Mouse (Mus musculus) CH12.LX (cell line): ENCODE measurements at regions not wholly inside any gene's neighbourhood (a gene's known extent, or its start where the extent isn't known, plus 50 kb on each side); places are given as distances from the start of the nearest gene placed in this dataset.
A peak's percentile ranks its signal among the peaks of the same experiment; 100 is the strongest.

Experiments
- DNase-seq: peaks from one replicate; pipeline ENCODE4 v3.0.0-alpha.2; 2013; ENCODE audit errors: extremely low read depth
- H3K27ac ChIP-seq: 2 replicates; pipeline ENCODE4 v1.5.1; 2012; ENCODE audit warnings: low read depth, mild to moderate bottlenecking, control low read depth, moderate library complexity; ENCODE audit not compliant: insufficient read depth
- H3K27me3 ChIP-seq: replicated peaks from 2 replicates; pipeline ENCODE3; 2012; ENCODE audit warnings: inconsistent platforms
- H3K36me3 ChIP-seq, 2 experiments: replicated peaks in 1 of 2; 2 replicates each; pipeline versions ENCODE3 to v1.6.1; 2012; ENCODE audit warnings: inconsistent platforms in 1 of 2, low read length in 1 of 2, mild to moderate bottlenecking in 1 of 2, mixed read lengths in 1 of 2, moderate library complexity in 1 of 2; ENCODE audit not compliant: control insufficient read depth in 1 of 2, insufficient read depth in 1 of 2
- H3K4me1 ChIP-seq, 2 experiments: 2 replicates each; pipeline ENCODE4 v1.6.1; 2012; ENCODE audit warnings: inconsistent platforms in 1 of 2, moderate library complexity in 1 of 2; ENCODE audit not compliant: insufficient read depth in 2 of 2, control insufficient read depth in 1 of 2
- H3K4me2 ChIP-seq: 2 replicates; pipeline ENCODE4 v1.6.1; 2012; ENCODE audit warnings: low read depth, mild to moderate bottlenecking, control low read depth; ENCODE audit not compliant: poor library complexity, insufficient read depth, severe bottlenecking
- H3K4me3 ChIP-seq, 3 experiments: fragments of 150-350 bp in 1 of 3; sonication (generic) in 1 of 3; replicated peaks in 1 of 3; 2 replicates each; pipeline versions ENCODE3 to v1.5.1; 2011 to 2012; ENCODE audit warnings: low read depth in 2 of 3, low read length in 2 of 3, mild to moderate bottlenecking in 2 of 3, moderate library complexity in 2 of 3, control low read depth in 1 of 3, improper control_type of control experiment in 1 of 3, inconsistent platforms in 1 of 3, mixed read lengths in 1 of 3; ENCODE audit not compliant: poor library complexity in 1 of 3
- H3K79me2 ChIP-seq: replicated peaks from 2 replicates; pipeline ENCODE4 v1.6.1; 2012; ENCODE audit warnings: mild to moderate bottlenecking, moderate library complexity; ENCODE audit not compliant: control insufficient read depth, poor library complexity, insufficient read depth, severe bottlenecking; ENCODE audit errors: extremely low read depth
- H3K9ac ChIP-seq: 2 replicates; pipeline ENCODE4 v1.6.1; 2012; ENCODE audit warnings: low read depth, mild to moderate bottlenecking, control low read depth, moderate library complexity; ENCODE audit not compliant: insufficient read depth
- H3K9me3 ChIP-seq: replicated peaks from 2 replicates; pipeline ENCODE3; 2012; ENCODE audit warnings: low read length, inconsistent platforms, mixed read lengths
- BHLHE40 ChIP-seq: IDR thresholded peaks from 2 replicates; pipeline ENCODE4 v1.6.1; 2011; ENCODE audit warnings: mild to moderate bottlenecking, low read depth, low read length, improper control_type of control experiment
- CHD1 ChIP-seq: IDR thresholded peaks from 2 replicates; pipeline ENCODE4 v1.6.1; 2012; ENCODE audit warnings: low read depth, low read length, improper control_type of control experiment, inconsistent platforms
- CHD2 ChIP-seq: IDR thresholded peaks from 2 replicates; pipeline ENCODE4 v1.6.1; 2011; ENCODE audit warnings: low read length, improper control_type of control experiment
- ELF1 ChIP-seq: IDR thresholded peaks from 2 replicates; pipeline ENCODE4 v1.6.1; 2014; ENCODE audit warnings: low read depth, mild to moderate bottlenecking, inconsistent platforms, low read length, improper control_type of control experiment
- EP300 ChIP-seq: IDR thresholded peaks from 2 replicates; pipeline ENCODE4 v1.6.1; 2011; ENCODE audit warnings: low read length, improper control_type of control experiment
- HCFC1 ChIP-seq: IDR thresholded peaks from 2 replicates; pipeline ENCODE4 v1.6.1; 2012; ENCODE audit warnings: low read depth, mild to moderate bottlenecking, inconsistent platforms, low read length, improper control_type of control experiment
- JUND ChIP-seq: conservative IDR thresholded peaks from 2 replicates; pipeline ENCODE4 v1.6.1; 2011; ENCODE audit warnings: low read depth, low read length, improper control_type of control experiment
- KAT2A ChIP-seq: IDR thresholded peaks from 2 replicates; pipeline ENCODE4 v1.6.1; 2012; ENCODE audit warnings: low read length, improper control_type of control experiment, inconsistent platforms; ENCODE audit not compliant: insufficient replicate concordance
- MAFK ChIP-seq: IDR thresholded peaks from 2 replicates; pipeline ENCODE4 v1.6.1; 2011; ENCODE audit warnings: low read length, improper control_type of control experiment; ENCODE audit not compliant: insufficient replicate concordance
- MEF2A ChIP-seq: IDR thresholded peaks from 2 replicates; pipeline ENCODE4 v1.6.1; 2014; ENCODE audit warnings: low read depth, mild to moderate bottlenecking, inconsistent platforms, low read length, improper control_type of control experiment, borderline replicate concordance
- NELFE ChIP-seq: IDR thresholded peaks from 2 replicates; pipeline ENCODE4 v1.6.1; 2011; ENCODE audit warnings: low read depth, low read length, improper control_type of control experiment
- PAX5 ChIP-seq: IDR thresholded peaks from 2 replicates; pipeline ENCODE4 v1.6.1; 2012; ENCODE audit warnings: low read length, inconsistent platforms, mixed read lengths
- POLR2AphosphoS2 ChIP-seq: IDR thresholded peaks from 2 replicates; pipeline ENCODE4 v1.6.1; 2011; ENCODE audit warnings: low read depth, low read length, improper control_type of control experiment
- RAD21 ChIP-seq: IDR thresholded peaks from 2 replicates; pipeline ENCODE4 v1.6.1; 2011; ENCODE audit warnings: low read depth, mild to moderate bottlenecking, low read length, improper control_type of control experiment, moderate library complexity
- RCOR1 ChIP-seq: conservative IDR thresholded peaks from 2 replicates; pipeline ENCODE4 v1.6.1; 2012; ENCODE audit warnings: low read depth, mild to moderate bottlenecking, inconsistent platforms, low read length, improper control_type of control experiment
- TBP ChIP-seq: conservative IDR thresholded peaks from 2 replicates; pipeline ENCODE4 v1.6.1; 2011; ENCODE audit warnings: low read depth, low read length, improper control_type of control experiment
- TCF12 ChIP-seq: IDR thresholded peaks from 2 replicates; pipeline ENCODE4 v1.6.1; 2014; ENCODE audit warnings: low read depth, mild to moderate bottlenecking, inconsistent platforms, low read length, improper control_type of control experiment
- UBTF ChIP-seq: IDR thresholded peaks from 2 replicates; pipeline ENCODE4 v1.6.1; 2012; ENCODE audit warnings: low read depth, mild to moderate bottlenecking, inconsistent platforms, low read length, improper control_type of control experiment, moderate library complexity
- ZC3H11A ChIP-seq: IDR thresholded peaks from 2 replicates; pipeline ENCODE4 v1.6.1; 2012; ENCODE audit warnings: low read depth, mild to moderate bottlenecking, inconsistent platforms, low read length, improper control_type of control experiment
- ZMIZ1 ChIP-seq: IDR thresholded peaks from 2 replicates; pipeline ENCODE4 v1.6.1; 2012; ENCODE audit warnings: low read depth, mild to moderate bottlenecking, inconsistent platforms, low read length, improper control_type of control experiment
- ZNF384 ChIP-seq: IDR thresholded peaks from 2 replicates; pipeline ENCODE4 v1.6.1; 2012; ENCODE audit warnings: low read depth, low read length, improper control_type of control experiment, inconsistent platforms
- dilution Hi-C: fragments of 300-500 bp; cut with MboI; formaldehyde crosslinking; loops from 2 replicates; pipeline ENCODE4 v1.14.3; 2020; ENCODE audit warnings: low sequenced_read_pairs; ENCODE audit not compliant: extremely low pct_unique_long_range_greater_than_20kb, extremely low pct_ligation_motif_present
- in situ Hi-C: fragments of 300-500 bp; cut with MboI; formaldehyde crosslinking; loops from 3 replicates; pipeline ENCODE4 v1.14.3; 2019; ENCODE audit warnings: low sequenced_read_pairs, low pct_ligation_motif_present, low pct_unique_long_range_greater_than_20kb, mixed read lengths

DNA sequence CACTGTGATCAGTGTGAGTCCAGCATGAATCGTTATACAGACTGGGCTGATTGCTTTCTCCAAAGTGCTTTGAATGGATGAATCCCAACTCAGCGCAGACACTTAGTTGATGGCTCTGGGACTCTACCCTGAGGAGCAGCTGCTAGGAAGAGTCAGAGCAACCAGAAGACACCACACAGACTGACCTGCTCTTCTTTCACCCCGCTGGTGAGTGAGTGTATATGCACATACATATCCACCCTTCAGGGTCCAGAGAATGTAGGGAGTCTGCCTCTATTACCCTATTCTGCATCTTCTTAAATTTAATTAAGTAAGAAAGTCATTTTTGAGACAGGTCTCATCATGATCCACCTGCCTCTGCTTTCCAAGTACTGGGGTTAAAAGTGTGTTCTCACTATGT, 506.5 kb upstream of the Vstm2b start:
- no peaks in the 10 kb centered on the region for H3K9me3 ChIP-seq
- H3K4me1 ChIP-seq = peaks cover 2 to 35% of the 10 kb centered on the region in 2 experiments; a peak in 2 of 4 replicates
- H3K79me2 ChIP-seq = no peaks in the 10 kb centered on the region

GRCm38 (mm10) chr7:40392207-40392606, 505.9 kb upstream of the Vstm2b start:
- Histone ChIP-seq H3K9me3 (no peaks in the 10 kb centered on the region), H3K79me2 (no peaks in the 10 kb centered on the region), H3K27me3 (no peaks in the 10 kb centered on the region), H3K9ac (no peak overlapping the region), H3K4me2 (no peak overlapping the region), H3K4me3 (no peak overlapping the region), H3K36me3 (no peaks in the 10 kb centered on the region), H3K4me1 (peaks cover 2 to 37% of the 10 kb centered on the region in 2 experiments; a peak in 2 of 4 replicates), H3K27ac (no peak overlapping the region)
- in situ Hi-C loops = no loop called here
- DNase-seq = peak; percentile 47
- dilution Hi-C loops = no loop called here
- 0 out of 2 replicates have a peak, but pooled peaks have one; percentile 26 for TF ChIP-seq TBP
- TF ChIP-seq BHLHE40 = no peak
- TF ChIP-seq ZMIZ1 = no peak
- no peak for TF ChIP-seq EP300
- TF ChIP-seq, all 38 proteins: peak for 1

More for the DNA sequence above, 506.5 kb upstream of the Vstm2b start:
- Histone ChIP-seq H3K36me3 (no peaks in the 10 kb centered on the region), H3K4me2 (no peak overlapping the region), H3K27me3 (no peaks in the 10 kb centered on the region), H3K9ac (no peak overlapping the region), H3K4me3 (no peak overlapping the region), H3K27ac (no peak overlapping the region)
- DNase-seq = no peak
- in situ Hi-C loops = no loop called here
- dilution Hi-C loops = no loop called here
- TF ChIP-seq POLR2AphosphoS2 = no peak
- no peak for TF ChIP-seq CHD2
- no peak for TF ChIP-seq CHD1
- no peak for TF ChIP-seq TCF12
- no peak for TF ChIP-seq ZC3H11A
- no peak for TF ChIP-seq MAFK
- TF ChIP-seq ZMIZ1 = no peak
- TF ChIP-seq ELF1 = no peak
- TF ChIP-seq ZNF384 = no peak
- TF ChIP-seq RCOR1 = no peak
- no peak for TF ChIP-seq NELFE
- no peak for TF ChIP-seq MEF2A
- no peak for TF ChIP-seq UBTF
- TF ChIP-seq JUND = no peak
- TF ChIP-seq PAX5 = no peak
- TF ChIP-seq RAD21 = no peak
- no peak for TF ChIP-seq KAT2A
- TF ChIP-seq HCFC1 = no peak
